Mouse (Mus musculus): ENCODE results near the gene Fmo5. TPM values are rescaled to one million over a fixed set of nuclear protein-coding genes. Genes with fewer than 3 reads are reported as not detected.

Gene Fmo5
- total RNA-seq (2021), result 10 to 100 TPM in 1 of 2 experiments, 1 to 10 TPM in 1; 7.1 to 14.2 TPM
- long read RNA-seq, experiment 1, full-length matches to known transcripts, result 6 of 8 reads
- long read RNA-seq, experiment 1, partial matches to known transcripts, result 1 of 8 reads
- long read RNA-seq, experiment 1, other reads (novel, unspliced or antisense), result 1 of 8 reads
- long read RNA-seq, experiment 2, full-length matches to known transcripts, result 3 of 7 reads
- long read RNA-seq, experiment 2, partial matches to known transcripts, result 1 of 7 reads
- long read RNA-seq, experiment 2, other reads (novel, unspliced or antisense), result 3 of 7 reads

- peak; percentile 23 to 44 for DNase-seq (ENCODE audit: low spot score in 2 of 2)
These were observed at the start of gene Fmo5 for GRCm38 (mm10) chr3:97628391-97629001. Gene Fmo5 (plus strand): TSS chr3:97628804.

- DNase-seq (ENCODE audit: low spot score in 2 of 2), result peak; percentile 38 to 69
These were observed 43.0 kb upstream of the Fmo5 start for GRCm38 (mm10) chr3:97585383-97586160.

GRCm38 (mm10) chr3:97587656-97588055, 40.9 kb upstream of the Fmo5 start:
- DNase-seq (ENCODE audit: low spot score in 2 of 2), result no peak

GRCm38 (mm10) chr3:97590699-97591098, 37.9 kb upstream of the Fmo5 start:
- no peak for DNase-seq (ENCODE audit: low spot score in 2 of 2)

- no peak for DNase-seq (ENCODE audit: low spot score in 2 of 2)
These were observed 35.5 kb upstream of the Fmo5 start for GRCm38 (mm10) chr3:97593089-97593488.

GRCm38 (mm10) chr3:97594140-97594539, 34.5 kb upstream of the Fmo5 start:
- DNase-seq (ENCODE audit: low spot score in 2 of 2), result no peak

- DNase-seq (ENCODE audit: low spot score in 2 of 2), result no peak
These were observed 33.5 kb upstream of the Fmo5 start for GRCm38 (mm10) chr3:97595066-97595465.

GRCm38 (mm10) chr3:97596796-97597195, 31.8 kb upstream of the Fmo5 start:
- DNase-seq (ENCODE audit: low spot score in 2 of 2), result no peak

GRCm38 (mm10) chr3:97600050-97600832, 28.4 kb upstream of the Fmo5 start:
- DNase-seq (ENCODE audit: low spot score in 2 of 2), result no peak

- no peak for DNase-seq (ENCODE audit: low spot score in 2 of 2)
These were observed 19.3 kb upstream of the Fmo5 start for GRCm38 (mm10) chr3:97609201-97609844.

- DNase-seq (ENCODE audit: low spot score in 2 of 2), result peak; percentile 82 to 84
These were observed 18.7 kb upstream of the Fmo5 start, which contains the start of gene Chd1l for GRCm38 (mm10) chr3:97609845-97610410. Gene Chd1l (minus strand): TSS chr3:97610203.

- no peak for DNase-seq (ENCODE audit: low spot score in 2 of 2)
These were observed 17.6 kb upstream of the Fmo5 start for GRCm38 (mm10) chr3:97611021-97611420.

- DNase-seq (ENCODE audit: low spot score in 2 of 2), result no peak
These were observed 13.4 kb upstream of the Fmo5 start for GRCm38 (mm10) chr3:97615154-97615553.

GRCm38 (mm10) chr3:97615933-97616332, 12.7 kb upstream of the Fmo5 start:
- DNase-seq (ENCODE audit: low spot score in 2 of 2), result no peak

GRCm38 (mm10) chr3:97617091-97617825, 11.3 kb upstream of the Fmo5 start:
- no peak for DNase-seq (ENCODE audit: low spot score in 2 of 2)

GRCm38 (mm10) chr3:97617899-97618298, 10.7 kb upstream of the Fmo5 start:
- no peak for DNase-seq (ENCODE audit: low spot score in 2 of 2)

- no peak for DNase-seq (ENCODE audit: low spot score in 2 of 2)
These were observed 7.9 kb upstream of the Fmo5 start for GRCm38 (mm10) chr3:97620657-97621056.

GRCm38 (mm10) chr3:97624611-97625010, 4.0 kb upstream of the Fmo5 start:
- no peak for DNase-seq (ENCODE audit: low spot score in 2 of 2)

- DNase-seq (ENCODE audit: low spot score in 2 of 2), result no peak
These were observed 711 bp upstream of the Fmo5 start for GRCm38 (mm10) chr3:97627893-97628292.

GRCm38 (mm10) chr3:97629941-97630340, 1.3 kb downstream of the Fmo5 start:
- no peak for DNase-seq (ENCODE audit: low spot score in 2 of 2)

All from adrenal gland, postnatal 4 days (tissue).